Mouse (Mus musculus) liver, adult 2 months (tissue): ENCODE measurements around the gene Rps8.

Source experiments
- CTCF ChIP-seq: fragments of 200-500 bp; IDR thresholded peaks from 2 replicates; pipeline ENCODE4 v1.5.1; 2011; ENCODE audit warnings: low read depth, low read length, control low read depth
- POLR2A ChIP-seq: fragments of 200-500 bp; IDR thresholded peaks from 2 replicates; pipeline ENCODE4 v1.6.1; 2011; ENCODE audit warnings: low read length, control low read depth; ENCODE audit not compliant: insufficient read depth; ENCODE audit errors: extremely low read depth

DNA sequence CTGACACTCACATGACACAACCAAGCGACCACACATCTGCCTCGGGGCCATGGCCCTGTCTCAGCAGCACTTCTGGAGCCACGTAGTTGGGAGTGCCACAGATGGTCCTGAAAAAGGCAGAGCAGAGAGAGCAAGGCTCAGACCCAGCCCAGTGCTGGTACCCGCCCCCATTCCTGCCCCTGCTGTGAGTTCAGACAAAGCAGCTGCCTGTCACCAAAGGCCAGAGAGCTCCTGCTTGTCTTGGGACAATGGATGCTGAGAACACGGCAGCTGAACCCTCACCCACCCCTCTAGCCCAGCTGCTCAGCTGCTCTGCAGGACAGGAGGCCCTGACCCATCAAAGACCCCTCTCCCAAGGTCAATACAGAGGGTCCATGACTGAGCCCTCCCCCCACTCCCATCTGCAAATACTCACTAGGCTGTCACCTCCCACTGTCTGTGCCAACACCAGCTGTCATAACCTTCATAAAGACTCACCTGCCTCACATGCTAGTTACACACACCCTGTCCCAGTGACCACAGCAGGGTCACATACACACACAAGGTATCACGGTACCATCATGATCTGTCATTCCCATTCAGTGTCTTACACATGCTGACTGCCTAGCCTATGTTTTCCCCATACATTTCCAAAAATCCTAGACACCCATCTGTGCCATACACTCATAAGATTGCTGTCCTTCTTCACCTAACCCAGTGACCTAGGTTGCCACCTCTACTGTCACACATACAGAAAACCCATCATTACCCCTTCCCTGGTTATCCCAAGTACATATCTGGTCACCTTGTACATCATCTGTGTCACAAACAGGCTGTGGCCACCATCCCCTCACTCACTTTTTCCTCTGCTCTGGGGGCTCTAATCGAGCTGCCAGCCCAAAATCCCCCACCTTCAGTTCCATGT lies 23.9 kb downstream of the Rps8 start:
- TF ChIP-seq POLR2A (no peak), CTCF (no peak)
